Mouse (Mus musculus): ENCODE data around the gene BC037034.

The BC037034 gene

DNA sequence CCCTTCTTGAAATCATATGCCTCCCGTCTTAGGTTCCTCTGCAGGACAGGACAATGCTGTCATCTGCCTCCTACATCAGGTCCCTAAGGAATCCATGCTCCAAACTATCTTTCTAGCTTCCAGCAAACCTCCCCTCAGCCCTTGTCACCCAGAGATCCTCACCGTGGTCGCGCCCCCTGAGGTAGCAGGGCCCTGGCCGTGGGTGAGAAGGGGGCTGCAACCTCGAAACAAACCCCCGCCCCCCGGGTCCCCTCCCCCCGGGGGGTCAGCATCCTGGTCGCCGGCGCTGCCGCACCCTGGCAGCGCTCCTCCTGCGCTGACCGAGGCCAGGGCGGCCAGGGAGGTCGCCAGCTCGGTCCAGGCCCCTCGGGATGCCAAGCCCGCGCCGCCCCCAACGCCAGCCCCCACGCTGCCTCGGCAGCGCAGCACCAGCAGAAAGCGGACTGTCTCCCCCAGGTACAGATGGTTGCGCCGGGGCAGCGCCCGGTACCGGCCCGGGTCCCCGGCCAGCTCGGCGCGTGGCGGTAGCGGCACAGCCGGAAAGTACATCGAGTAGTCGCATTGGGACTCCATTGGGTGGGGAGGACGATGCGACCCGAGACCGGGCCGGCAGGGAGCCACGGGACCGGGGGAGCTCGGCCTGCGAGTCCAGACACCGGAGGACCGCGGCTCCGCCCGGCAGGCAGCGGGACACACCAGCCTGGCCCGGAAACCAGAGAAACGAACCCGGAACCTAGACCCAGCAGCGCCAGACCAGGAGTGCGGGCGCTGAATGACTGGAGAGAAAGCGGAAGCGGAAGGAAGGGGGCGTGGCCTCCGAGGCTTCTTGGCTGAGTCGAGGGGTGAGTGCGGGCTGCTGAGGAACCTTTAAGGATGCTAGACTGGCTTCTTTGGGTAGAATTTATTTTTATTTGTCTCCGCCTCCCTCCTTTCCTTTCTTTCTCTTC is at the start of gene BC037034:
Gene BC037034 (minus strand): TSS at position 774 of the 947 bp plus-strand sequence.
- peak; percentile 84 to 89 for DNase-seq (ENCODE audit: low spot score in 2 of 2)

DNA sequence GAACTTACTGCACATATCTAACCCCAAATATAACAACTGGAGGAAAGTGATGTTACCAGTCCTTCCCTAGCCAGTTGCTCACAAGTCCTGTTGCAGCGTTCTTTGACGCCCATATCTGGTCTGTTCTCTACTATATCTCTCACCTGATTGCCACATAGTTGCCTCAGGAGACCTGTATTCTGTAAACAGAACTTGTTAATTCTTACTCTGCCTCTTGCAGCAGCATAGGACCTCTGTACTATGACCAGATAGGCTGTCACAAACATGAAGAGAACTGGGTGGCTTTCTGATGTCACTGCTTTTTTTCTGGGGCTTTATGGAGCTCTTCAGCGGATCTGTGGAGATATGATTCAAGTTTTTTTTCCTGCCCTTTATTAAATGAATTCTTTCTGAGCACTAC is 49.0 kb upstream of the BC037034 start:
- DNase-seq (ENCODE audit: low spot score in 2 of 2), result no peak

DNA sequence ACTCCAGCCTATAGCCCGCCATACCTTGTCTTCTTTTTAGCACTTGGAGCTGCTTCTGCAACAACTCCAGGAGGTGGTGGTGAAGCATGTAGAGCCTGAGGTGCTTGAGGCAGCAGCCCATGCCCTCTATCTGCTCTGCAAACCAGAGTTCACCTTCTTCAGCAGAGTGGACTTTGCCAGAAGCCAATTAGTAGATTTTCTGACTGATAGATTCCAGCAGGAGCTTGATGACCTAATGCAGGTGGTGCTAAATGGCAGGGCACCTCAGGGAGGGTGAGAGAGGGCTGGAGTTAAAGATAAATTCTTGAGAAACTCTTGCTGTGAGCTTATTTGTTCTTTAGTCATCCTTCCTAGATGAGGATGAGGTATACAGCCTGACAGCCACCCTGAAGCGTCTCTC is 35.8 kb upstream of the BC037034 start:
- no peak for DNase-seq (ENCODE audit: low spot score in 2 of 2)

DNA sequence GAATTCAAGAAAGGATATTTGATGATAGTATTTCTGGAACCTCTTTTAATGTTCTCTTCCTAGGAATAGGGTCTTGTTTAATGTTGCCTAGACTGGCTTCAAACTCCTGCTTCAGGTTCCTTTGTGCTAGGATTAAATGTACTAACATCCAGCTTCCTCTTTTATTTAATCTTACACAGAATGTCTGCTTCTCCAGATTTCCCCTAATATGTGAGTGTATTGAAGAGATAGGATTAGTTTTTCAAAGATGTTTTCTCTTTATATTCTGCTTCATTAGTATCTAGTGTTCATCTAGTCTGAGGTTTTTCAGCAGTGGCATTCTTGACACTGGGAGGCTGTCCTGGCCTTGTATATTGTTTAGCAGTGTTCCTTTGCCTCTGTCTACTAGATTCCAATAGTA is 30.3 kb upstream of the BC037034 start:
- DNase-seq (ENCODE audit: low spot score in 2 of 2), result no peak

DNA sequence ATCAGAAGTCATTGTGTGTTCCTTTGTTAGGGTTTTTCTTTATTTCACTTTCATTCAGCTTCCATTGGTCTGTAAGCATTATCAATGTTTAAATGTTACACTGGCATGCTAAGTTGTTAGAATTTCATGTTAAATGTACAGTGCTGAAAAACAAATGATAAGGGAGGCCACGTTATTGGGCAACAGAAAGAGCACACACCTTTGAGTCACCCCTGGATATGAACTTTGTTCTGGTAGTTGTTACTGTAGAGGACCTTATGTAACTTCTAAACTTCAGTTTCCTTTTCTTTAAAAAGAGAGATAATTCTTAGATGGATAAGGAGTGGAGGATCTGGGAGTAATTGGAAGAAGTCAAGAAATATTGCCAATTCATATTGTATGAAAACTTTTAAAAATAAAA is 27.8 kb upstream of the BC037034 start:
- DNase-seq (ENCODE audit: low spot score in 2 of 2), result no peak

DNA sequence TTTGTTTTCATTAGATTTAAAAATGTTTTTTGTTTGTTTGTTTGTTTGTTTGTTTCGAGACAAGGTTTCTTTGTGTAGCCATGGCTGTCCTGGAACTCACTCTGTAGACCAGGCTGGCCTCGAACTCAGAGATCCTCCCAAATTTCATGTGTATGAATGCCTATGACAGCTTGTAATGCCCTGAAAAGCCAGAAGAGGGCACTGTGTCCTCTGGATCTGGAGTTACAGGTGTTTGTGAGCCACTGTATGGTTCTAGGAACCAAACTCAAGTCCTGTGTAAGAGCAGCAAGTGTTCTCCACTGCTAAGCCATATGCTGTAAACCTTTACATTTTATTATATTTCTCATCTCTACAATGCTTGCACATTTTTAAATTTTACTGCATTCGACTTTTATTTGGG is 24.0 kb upstream of the BC037034 start:
- DNase-seq (ENCODE audit: low spot score in 2 of 2), result no peak

DNA sequence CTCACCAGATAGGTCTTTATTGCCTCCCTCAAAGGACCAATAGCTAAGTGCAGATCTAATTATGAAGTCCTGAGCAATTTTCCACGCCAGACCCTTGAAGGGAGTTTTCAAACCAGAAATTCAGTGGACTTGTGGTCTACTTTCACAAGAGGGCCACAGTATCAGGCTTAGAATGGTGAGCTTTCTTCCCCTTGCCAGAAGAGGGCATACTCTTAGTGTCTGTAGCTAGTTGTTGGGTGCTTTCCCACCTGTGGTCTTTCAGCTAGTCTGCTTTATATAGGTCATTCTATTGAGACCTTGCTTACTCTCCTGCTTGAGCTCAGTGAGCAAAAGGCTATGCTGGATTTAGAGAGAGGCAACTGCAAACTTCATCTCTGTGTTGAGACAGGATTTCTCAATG is 19.7 kb upstream of the BC037034 start:
- DNase-seq (ENCODE audit: low spot score in 2 of 2), result no peak

DNA sequence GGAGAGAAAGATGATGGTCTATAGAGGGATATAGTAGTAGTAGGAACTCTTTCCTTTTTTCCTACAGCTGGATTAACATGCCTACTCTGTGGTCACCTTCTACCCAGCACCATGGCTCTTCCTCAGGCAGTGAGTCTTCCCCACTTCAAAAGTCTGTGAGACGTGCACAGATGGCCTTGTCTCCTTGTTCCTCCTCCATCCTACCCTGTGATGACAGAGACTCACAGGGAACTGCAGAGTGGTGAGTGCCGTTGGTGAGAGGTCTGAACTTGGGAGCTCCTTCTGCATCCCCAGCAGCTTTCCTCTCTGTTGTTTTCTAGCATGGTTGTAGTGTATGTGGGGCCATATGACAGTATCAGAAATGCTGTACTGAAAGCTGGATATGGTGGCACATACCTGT is 18.0 kb upstream of the BC037034 start:
- DNase-seq (ENCODE audit: low spot score in 2 of 2), result no peak

DNA sequence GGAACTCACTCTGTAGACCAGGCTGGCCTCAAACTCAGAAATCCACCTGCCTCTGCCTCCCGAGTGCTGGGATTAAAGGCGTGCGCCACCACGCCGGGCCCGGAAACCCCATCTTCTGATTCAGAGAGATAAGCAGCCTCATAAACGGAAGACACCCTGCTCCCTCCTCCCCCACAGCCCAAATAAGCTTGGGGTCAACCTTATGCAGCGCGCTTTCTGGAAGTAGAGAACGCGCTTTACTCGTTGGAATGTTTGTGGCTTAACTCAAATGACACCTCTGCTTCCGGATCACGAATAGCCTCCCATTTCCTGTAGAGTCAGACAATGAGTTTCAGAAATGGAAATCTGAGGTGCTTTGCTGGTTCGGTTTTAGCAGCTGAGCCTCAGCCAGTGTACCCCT is 17.0 kb upstream of the BC037034 start:
- DNase-seq (ENCODE audit: low spot score in 2 of 2), result no peak

DNA sequence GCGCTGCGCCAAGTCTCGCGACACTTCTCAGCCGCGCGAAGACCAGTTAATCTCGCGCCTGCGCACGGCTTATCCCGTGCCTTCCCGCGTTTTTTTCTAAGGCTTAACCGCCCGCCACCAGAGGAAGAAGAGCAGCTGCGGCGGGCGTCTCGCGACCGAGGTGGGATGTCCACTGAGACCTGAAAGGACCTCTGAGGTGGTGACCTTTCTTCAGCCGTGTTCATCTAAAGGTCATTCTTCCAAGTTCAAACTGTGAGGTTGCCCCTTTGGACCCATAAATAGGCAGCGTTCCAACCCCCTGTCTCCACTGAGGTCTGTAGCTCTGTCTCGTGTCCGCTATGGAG is 16.6 kb upstream of the BC037034 start:
- no peak for DNase-seq (ENCODE audit: low spot score in 2 of 2)

DNA sequence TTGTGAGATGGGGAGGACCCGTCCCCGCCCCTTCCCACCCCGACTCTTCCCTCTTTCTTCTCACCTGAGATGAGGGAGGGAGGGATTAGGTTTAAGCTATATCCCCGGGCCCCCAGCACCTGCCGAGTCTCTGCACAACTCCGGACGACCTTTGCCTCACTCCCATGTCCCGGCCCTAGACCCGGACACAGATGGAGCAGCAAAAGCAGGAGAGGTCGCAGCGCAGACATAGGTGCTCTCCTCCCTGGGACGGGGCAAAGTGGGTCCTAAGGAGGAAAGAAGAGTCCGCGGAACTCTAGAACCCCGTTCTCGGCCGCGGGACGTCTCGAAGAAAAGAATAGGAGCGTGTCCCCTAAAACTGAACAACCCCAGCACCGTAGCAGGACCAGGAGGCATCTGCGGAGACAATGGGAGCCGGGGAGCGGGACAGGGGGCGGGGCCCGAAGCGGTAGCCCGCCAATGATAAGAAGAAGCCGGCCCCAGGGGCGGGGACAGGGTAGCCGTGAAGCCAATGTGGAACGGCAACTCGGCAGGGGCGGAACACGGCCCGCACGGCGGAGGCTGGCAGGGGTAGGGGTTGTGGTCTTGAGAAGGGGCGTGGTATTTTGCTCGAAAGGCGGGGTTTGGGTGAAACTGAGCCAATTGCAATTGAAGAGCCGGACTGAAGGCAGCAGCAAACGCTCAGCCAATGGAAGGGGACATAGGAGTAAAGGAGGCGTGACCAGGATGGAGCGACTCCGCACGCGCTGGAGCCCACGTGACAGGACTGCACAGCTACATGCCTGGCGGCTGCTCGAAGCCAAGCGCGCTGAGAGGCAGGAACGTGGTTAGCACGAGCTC is 16.0 kb upstream of the BC037034 start, which contains the start of the genes Gm43720, Gpc2 and Stag3:
Gene Gm43720 (minus strand): TSS at position 374 of the 840 bp plus-strand sequence.
Gene Gpc2 (minus strand): TSS at position 421 of the 840 bp plus-strand sequence.
Gene Stag3 (plus strand): TSS at position 656 of the 840 bp plus-strand sequence.
- DNase-seq (ENCODE audit: low spot score in 2 of 2), result peak; percentile 82 to 86

DNA sequence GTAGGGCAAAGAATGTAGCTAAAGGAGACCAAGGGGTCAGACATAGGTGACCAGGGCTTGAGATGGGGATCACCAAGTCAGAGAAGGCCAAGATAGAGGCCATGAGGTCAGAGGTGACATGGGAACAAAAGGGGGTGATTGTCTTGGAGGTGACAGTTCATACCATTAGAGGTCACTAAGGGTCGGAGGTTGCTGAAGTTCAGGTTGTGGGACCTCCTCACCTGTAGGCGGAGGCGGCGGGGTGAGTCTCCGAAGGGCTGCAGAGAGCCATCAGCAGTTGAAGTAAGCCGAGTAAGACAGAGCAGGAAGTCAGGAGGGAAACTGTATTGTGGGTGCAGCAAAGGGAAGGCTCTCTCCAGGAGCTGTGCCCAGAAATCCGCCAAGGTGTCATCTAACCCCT is 14.2 kb upstream of the BC037034 start:
- DNase-seq (ENCODE audit: low spot score in 2 of 2), result no peak

DNA sequence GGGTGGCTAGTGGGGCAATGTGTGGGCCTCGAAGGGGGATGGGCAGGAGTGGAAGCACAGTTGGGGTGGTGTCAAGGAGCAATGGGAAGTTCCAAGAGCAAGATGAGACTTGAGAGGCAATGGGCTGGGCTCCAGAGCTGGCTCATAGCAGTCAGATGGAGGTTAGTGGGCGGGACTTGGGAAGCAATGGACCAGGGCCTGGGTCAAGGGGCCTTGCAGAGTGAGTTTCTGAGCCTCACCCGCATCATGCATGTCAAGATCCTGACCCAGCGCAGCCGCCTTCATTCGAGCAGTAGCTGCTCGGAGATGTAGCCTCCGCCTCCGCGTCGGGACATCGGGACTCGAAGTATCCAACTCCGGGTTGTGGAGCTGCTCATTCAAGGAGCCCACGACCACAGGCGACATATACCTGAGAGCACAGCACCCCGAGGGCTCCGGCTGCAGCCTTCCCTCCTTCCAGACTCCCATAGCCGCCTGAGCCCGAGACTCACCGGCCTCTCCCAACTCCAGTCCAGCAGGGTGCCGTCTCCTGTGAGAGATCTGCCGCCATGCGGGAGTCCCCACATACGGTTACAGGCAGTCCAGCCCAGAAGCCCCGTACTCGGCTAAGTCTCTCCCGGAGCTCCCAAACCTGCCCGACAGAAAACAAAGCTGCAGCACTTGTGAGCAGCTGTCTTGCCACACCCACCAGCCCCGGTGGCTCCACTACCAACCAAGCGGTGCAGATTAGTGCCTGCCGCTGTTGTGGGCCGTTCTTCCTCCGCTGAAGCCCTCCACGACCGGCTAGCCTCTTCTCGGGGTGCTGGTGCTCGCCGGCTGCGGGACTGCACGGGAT is 11.6 kb upstream of the BC037034 start:
- DNase-seq (ENCODE audit: low spot score in 2 of 2), result no peak

DNA sequence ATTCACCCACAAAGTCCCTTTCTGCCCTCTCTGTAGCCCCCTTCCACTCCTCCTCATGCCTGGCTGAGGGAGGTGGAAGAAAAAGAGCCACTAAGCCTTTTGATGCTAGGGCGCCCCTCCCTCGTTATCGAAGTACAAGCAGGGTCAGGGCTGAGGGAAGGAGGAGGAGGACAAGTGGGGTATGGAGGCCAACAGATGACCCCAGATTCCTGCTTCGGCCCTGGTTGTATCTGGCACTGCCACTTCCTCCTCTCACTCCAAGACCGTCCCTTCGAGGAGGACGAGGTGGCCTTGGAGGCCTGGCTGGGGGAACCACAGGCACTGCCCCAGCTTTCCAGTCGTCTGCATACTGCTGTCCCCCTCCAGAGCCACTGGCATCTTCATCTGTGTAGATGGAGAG is 10.4 kb upstream of the BC037034 start:
- no peak for DNase-seq (ENCODE audit: low spot score in 2 of 2)

DNA sequence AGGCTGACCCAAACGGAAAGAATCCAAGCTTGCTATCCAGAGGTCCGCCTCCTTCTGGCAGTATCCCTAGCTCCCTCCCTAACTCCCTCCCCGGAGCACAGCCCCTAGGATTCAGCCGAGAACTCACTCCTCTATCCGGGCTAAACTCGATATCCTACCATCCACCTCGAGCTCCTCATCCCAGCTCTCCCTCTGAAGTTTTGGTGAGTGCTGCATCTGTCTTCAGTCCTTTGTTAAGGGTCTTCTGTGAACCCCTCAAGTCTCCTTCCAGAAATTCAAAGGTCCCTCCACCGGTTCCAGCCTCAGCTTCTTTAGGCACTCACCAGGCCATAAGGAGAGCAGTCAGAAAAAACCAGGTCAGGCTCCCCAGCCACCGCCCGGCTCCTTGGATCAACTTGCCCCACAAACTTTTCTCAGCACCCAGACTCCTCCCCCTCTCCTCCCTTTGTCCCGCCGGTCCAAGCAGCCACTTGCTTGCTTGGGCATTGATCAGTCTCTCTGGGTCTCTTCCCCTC is 8.6 kb upstream of the BC037034 start, which contains the start of gene Gal3st4:
Gene Gal3st4 (minus strand): TSS at position 432 of the 515 bp plus-strand sequence.
- DNase-seq (ENCODE audit: low spot score in 2 of 2), result no peak

DNA sequence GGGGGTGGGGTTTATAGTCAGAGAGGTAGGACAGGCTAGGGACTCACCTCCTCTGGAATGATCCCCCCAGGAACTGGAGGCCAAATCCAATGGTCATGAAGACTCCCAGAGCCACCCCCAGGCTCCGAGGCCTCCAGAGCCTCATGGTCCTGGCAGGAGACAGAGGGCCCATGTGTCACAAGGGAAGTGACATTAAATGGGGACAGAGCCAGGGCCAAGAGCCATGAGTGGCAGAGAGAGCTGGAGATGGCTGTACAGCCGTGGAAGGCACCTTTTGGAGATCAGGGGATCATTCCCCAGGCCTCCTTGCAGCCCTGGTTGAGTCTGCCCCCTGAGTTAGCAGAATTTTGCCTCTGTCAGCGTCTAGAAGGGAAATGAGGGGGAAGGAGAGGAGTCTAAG is 7.4 kb upstream of the BC037034 start:
- DNase-seq (ENCODE audit: low spot score in 2 of 2), result no peak

DNA sequence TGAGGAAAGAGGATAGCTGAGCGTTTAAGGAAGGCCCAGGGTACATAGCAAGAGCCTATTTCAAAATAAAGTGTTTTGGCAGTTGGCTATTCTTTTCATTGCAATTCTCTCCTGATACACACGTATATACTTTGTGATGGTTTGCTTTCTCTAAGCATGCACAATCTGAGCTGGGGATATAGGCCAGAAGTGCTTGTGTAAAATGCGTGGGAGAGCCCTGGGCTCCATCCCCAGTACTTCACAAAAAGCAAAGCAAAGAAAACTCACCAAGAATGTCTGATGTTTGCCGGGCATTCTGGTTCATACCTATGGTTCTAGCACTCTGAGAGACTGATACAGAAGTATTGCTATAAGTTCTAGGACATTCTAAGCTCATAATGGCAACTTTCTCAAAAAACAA is 5.1 kb upstream of the BC037034 start:
- DNase-seq (ENCODE audit: low spot score in 2 of 2), result no peak

DNA sequence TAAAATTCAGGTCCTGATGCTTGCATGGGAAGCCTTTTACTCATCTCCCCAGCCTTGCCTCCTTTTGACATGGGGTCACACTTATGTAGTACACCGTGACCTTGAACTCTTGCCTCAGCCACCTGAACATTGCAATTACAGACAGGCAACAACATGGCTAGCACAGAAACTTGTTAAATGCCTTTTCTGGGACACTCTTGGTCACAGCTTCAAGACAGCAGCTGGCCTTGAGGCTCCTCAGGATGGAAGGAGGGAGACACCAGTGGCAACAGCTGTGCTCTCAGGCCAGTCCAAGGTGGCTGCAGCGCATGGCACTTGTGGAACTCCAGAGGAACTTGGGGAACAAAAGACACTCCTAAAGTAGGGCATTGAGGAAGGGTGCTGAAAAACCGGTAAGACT is 3.3 kb upstream of the BC037034 start:
- no peak for DNase-seq (ENCODE audit: low spot score in 2 of 2)

DNA sequence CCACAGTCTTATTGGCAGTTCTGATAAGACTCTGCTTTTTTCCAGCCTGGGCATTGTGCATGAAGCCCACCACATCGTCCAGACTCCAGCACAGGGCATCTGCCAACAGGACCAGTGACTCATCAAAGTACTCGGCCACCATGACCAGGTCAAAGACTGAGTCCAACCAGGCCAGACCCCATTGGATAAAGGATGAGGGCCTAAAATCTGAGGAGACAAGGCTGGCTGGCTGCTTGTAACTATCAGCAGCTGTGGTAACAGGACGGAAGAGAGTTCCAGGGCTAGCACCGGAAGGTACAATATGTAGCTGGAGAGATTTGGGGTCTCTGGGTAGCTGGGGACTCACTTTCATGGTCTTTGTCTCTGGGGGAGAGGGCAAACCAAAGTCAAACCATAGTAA is 1.9 kb upstream of the BC037034 start:
- no peak for DNase-seq (ENCODE audit: low spot score in 2 of 2)

DNA sequence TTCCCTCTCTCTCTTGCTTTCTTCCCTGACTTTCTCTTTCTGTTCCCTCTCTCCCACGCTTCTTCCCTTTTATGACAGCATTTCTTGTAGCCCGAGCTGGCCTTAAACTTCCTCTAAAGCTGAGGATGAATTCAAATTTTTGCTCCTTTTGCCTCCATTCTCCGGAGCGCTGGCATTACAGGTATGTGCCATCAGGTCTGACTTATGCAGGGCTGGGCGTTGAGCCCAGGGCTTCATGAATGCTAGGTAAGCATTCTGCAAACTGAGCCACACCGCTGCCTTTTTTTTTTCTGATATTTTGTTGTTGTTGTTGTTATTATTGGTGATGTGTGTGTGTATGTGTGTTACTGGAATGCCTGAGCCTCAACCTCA is 360 bp upstream of the BC037034 start:
- DNase-seq (ENCODE audit: low spot score in 2 of 2), result no peak

DNA sequence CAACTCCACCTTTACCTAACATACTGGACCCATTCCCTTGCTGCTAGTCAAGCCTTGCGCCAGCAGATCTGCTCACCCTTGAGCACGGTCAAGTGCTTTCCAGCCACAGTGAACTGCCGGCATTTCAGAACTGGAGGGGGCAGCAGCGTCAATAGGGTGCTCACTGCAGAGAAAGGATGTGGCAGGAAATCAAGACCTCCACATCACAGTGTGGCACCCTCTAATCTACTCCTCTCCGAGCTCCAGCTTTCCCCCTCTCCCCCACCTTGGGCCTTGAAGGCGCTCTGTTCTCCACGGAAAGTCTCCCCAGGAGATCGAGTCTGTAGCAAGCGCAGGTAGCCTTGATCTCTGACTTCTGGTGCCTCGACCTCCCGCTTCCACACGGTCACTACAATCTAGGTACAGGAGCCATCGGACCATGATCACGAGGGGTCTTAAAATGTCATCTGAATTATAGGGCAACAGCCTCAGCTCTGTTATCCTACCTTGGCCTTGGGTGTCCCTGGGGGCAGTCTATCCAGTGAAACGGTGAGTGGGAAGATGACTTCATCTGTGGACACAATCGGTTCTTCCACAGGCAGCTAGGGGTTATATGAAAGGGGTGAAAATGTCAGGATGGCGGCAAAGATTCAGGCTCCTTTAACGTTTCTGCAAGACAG is 1.1 kb downstream of the BC037034 start:
- DNase-seq (ENCODE audit: low spot score in 2 of 2), result no peak
